Mouse (Mus musculus) thymus, postnatal 36 days (tissue): Measurements from ENCODE around the gene Nr1h4.

ENCODE experiments used
- DNase-seq, 2 experiments: peaks; one replicate each; pipeline ENCODE4 v3.0.0; 2022; ENCODE audit warnings: mixed read lengths in 2 of 2

Nr1h4 gene

DNA sequence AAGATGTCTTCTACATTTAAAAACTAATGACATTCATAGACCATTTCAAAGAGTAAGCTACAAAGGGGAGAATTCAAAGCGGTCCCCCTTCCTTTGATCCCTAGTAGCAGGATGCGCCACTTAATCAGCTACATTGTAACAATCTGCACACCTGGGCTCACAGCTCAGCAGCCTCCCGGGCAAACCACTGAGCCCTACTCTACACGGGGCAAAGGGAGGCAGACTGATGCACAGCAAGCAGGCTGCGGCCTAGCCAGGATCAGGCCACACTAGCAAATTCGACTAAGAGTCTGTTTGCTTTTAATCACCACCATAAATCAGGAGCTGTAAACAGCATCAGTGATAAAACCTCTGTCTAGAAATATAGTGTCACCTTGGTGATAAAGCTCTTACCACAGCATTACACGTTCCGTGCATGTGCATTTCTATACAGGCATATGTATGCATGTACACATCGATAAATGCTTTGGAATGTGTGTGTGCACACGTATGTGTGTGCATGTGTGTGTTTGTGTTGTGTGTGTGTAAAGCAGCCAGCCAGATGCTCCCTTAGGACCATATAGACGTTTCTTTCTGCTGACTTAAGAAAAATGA, 108.5 kb downstream of the Nr1h4 start:
- peak; percentile 31 to 54 for DNase-seq

DNA sequence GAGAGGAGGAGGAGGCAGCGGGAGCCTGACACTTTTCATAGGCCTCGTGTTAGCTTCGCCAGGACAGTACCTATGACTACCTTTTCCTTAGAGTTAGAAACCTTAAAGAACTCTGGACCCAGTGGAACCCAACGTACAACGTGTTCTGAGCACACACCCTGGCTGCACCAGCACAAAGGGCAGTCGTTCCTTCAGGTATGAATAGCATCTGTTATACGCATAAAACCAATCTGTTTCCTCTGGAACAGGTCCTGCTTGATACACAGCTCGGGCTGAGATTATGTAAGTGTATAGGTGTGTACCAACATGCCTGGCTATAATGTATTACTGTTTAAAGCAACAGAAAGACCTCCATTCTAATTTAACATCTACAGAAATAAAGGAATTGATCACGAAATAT, 109.2 kb downstream of the Nr1h4 start:
- DNase-seq: no peak

DNA sequence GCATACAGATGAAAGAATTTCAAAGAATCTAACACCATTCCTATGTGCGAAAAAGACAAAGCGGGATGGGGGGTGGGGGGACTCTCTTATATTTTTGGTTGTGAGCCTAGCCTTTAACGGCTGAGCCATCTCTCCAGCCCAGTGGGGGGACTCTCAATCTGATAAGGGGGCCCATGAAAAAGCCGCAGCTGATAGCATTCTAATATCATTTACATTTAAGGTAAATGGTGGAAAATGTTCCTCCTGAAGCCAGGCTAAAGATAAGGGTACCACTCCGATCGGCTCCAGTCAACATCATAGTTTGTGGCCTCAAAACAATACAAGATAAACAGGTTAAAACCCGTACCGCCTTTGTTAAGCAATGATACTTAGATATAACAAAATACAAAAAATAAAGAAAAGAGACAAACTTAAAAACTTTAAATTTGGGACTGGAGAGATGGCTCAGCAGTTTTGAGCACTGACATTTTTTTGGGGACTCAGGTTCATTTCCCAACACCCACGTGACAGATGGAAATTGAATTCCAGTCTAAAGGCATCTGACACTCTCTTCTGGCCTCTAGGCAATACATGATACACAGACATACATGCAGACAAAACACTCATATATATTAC, 110.1 kb downstream of the Nr1h4 start:
- no peak for DNase-seq

DNA sequence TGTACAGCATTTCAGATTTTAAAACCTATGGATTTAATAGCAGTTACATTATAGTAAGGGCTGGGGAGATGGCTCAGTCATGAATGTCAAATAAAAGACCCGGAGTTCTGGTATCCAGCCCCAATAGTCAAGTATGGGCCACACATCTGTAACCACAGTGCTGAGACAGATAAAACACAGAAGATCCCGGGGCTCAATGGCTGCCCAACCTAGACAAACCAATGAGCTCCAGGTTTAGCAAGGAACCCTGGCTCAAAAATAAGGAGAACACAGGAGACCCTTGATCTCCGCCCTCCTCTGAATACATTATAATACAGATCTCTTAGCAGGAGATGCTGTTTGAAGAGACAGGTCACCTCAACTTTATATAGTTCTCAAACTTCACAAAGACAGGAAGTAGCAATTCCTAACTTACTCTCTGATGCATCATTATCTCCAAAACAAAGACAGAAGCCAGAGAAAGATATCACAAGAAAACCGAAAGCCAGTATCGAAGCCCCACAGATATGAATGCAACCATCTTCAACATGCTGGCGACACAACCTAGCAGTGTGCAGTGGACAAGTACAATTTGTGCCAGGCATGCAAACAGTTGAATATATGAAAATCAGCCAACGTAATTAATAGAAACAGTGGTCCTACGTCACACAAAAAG, 110.8 kb downstream of the Nr1h4 start:
- no peak for DNase-seq

DNA sequence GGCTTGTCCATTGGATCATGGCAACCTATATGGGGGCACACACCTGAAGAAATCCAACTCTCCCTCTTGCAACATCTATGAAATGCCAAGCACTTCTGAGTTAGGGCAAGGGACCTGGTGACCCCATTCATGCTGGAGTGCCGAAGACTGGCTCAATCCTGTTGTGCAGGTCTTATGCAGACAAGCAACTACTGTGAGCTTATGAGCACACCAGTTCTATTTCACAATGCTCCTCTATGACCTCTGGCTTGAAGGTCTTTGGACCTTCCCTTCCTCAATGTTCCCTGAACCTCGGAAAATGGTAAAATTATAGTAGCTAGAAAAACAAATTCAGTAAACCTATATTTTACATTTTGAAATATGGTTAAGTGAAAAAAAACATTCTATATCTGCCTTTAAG, 115.4 kb downstream of the Nr1h4 start:
- DNase-seq: no peak

DNA sequence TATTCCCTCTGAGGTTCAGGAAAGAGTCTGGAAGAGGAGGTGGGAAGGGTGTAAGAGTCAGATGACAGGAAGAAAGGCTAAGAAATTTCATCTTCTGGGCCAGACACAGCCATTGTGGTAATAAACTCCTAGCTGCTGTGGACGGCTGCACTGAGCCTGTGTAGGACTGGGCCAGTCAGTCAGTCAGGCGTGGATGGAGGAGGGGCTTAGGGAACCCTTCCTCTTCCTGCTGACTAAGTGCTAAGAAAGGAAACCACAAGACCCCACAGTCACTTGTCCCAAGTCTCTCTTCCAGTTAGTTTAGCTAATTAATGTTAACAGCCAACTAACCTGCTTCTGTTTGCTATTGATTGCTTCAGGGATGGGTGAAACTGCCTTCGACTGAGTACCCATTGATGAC, 117.9 kb downstream of the Nr1h4 start:
- DNase-seq: no peak

DNA sequence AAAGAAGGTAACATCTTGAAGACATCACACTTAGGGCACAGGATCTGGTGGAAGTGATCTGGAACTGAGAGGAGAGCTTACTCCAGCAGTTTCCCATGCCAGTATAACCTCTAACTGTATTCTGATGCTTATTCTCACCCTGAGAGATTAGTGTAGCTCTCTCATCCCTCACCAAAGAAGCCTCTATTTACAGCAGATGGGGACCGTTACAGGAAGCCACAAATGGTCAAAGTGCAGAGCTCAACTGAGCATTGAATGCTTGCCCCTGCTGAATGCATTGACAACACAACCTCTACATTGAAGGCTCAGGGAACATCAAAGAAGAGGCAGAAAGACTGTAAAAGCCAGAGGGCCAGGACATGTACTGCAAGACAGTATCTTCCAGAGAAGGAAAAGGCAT, 125.8 kb downstream of the Nr1h4 start:
- no peak for DNase-seq

DNA sequence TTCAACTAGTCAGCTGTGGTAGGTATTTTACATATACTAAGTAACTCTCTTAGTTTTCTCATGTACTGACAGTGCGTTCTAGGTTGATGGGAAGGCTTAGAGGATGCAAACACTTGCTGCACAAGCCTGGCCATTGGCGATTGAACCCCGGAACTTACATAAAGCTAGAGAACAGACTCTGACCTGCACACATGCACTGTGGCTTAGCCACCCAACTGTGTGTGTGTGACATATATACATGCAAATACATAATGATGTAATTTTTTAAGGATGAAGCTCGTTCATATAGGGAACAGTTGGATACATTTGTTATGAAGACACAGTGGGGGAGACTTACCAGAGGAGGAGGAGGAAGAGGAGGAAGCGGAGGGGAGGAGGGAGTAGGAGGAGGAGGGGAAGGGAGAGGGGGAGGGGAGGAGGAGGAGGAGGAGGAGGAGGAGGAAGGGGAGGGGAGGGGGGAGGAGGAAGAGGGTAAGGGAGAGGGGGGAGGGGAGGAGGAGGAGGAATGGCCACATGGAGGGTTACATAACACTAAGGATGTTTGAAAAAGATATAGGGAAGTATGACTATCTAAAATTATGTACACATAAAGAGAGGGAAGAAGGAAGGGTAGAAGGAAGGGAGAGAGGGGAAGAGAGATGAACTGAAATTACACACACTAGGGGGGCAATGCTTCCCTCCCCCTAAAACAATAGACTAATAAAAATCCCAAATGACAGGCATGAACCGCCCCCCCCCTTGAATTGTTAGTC, 126.5 kb downstream of the Nr1h4 start:
- no peak for DNase-seq

DNA sequence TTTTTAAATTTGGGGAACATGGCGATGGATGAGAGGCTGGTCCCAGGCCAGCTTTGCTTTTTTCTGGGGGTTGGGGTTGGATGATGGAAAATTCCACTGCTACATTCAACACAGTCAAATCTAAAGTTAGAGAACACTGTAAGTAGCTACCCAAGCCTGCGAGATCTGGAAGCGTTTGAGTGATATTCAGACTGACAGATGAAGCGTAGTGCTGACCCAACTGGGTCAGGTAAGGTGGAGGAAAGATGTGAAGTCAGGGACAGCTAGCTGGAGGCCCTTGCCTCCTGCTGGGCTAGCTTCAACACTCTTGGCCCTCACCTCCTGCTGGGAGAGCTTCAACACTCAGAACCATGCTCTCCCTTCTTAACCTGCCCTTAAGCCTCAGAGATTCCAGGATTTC, 128.4 kb downstream of the Nr1h4 start:
- no peak for DNase-seq
